9 mouse cellular contexts compared by ENCODE assay signal in the genomic region with DNA sequence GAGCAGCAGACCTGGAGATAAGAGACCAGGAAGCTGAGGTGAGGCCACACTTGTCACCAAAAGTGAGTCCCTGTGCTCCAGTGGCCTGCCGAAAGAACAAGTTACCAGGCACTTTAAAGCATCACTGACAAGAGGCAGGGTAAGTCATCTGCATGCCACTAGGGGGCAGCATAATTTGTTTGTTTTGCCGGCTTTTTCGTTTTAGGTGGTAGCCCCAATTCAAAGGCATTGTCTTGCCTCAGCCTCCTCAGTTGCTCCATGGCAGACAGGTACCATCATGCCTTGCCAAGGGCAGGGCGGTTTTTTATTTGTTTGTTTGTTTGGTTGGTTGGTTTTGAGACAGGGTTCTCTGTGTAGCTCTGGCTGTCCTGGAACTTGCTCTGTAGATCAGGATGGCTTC. TPM values are rescaled to one million over a fixed set of nuclear protein-coding genes. Genes with fewer than 3 reads are reported as not detected.
A peak's percentile ranks its signal among the peaks of the same experiment; 100 is the strongest.
DNase-seq lines count a peak whose midpoint lies in the region; TF ChIP-seq lines count a peak whose summit lies in the region.
"Had no signal": no experiment of that assay in that cellular context is flagged by ENCODE, and none has a peak within 500 bp of the region (broad histone marks: within the 10 kb centered on the region; RNA-seq: fewer than 3 reads in every experiment).

No protein-coding gene starts in this region.

- H3K4me3 ChIP-seq in testis, adult 2 months (ENCODE audit: control insufficient read depth, low read depth, low read length), result no peak overlapping the region

- peak; percentile 33; the same call in 1 of the 2 replicates for TF ChIP-seq CTCF in testis, adult 2 months (IDR thresholded peaks at IDR 0.05; ENCODE audit: control insufficient read depth, insufficient read depth, insufficient replicate concordance, low read depth, low read length)

- no peaks in the 10 kb centered on the region for H3K27me3 ChIP-seq in testis, adult 2 months (ENCODE audit: control insufficient read depth, insufficient read depth, low read length)

- no peaks in the 10 kb centered on the region for H3K36me3 ChIP-seq in testis, adult 2 months (ENCODE audit: control insufficient read depth, insufficient read depth, low read length)

- H3K4me1 ChIP-seq in testis, adult 2 months (ENCODE audit: control insufficient read depth, insufficient read depth, low read length), result no peaks in the 10 kb centered on the region

- H3K27ac ChIP-seq in testis, adult 2 months (ENCODE audit: control insufficient read depth, insufficient read depth, low read depth, low read length), result no peak overlapping the region

- TF ChIP-seq POLR2A in testis, adult 2 months (IDR thresholded peaks at IDR 0.05; ENCODE audit: control insufficient read depth, low read depth, low read length), result no peak

- DNase-seq in gastrocnemius, adult 18-20 months (ENCODE audit: low spot score), result peak; percentile 39
- no peak for DNase-seq in gastrocnemius, postnatal 25 days
- no peak for DNase-seq in testis, postnatal 14 days (ENCODE audit: low spot score)
- DNase-seq in cerebellum, adult 18-20 months, result peak; percentile 37 to 59
- peak; percentile 47 for DNase-seq in heart, postnatal 4 days
- peak; percentile 50 for DNase-seq in lung, postnatal 14 days
- DNase-seq in thymus, postnatal 36 days, result peak; percentile 31 to 42

RNA-seq across cellular contexts. Expression of a gene that starts 26.2 kb away (rescaled TPM):
- total RNA-seq in gastrocnemius, adult 18-20 months (2021), result not detected
- not detected for total RNA-seq in gastrocnemius, postnatal 25 days (2021)
- not detected in 2 replicates for polyA plus RNA-seq in testis, adult 2 months (2012; rRNA removed)
- total RNA-seq in heart, postnatal 4 days (2021), result not detected
- total RNA-seq: layer of hippocampus, postnatal 25 days had no signal

RNA-seq across cellular contexts. Expression of a gene that starts 34.2 kb away (rescaled TPM):
- total RNA-seq in gastrocnemius, adult 18-20 months (2021), result 10 to 100 TPM; 32.5 to 38.7 TPM
- 10 to 100 TPM; 25.6 to 27.1 TPM for total RNA-seq in gastrocnemius, postnatal 25 days (2021)
- 18.5 and 19.0 TPM in 2 replicates for polyA plus RNA-seq in testis, adult 2 months (2012; rRNA removed)
- 10 to 100 TPM; 31.8 to 31.9 TPM for total RNA-seq in heart, postnatal 4 days (2021)

RNA-seq across cellular contexts. Expression of a gene that starts 42.0 kb away (rescaled TPM):
- total RNA-seq in gastrocnemius, adult 18-20 months (2021), result under 1 TPM; 0.85 to 0.94 TPM
- total RNA-seq in gastrocnemius, postnatal 25 days (2021), result under 1 TPM; 0.59 to 0.87 TPM
- 13.1 and 13.2 TPM in 2 replicates for polyA plus RNA-seq in testis, adult 2 months (2012; rRNA removed)
- 10 to 100 TPM in 1 of 2 experiments, 1 to 10 TPM in 1; 8.1 to 10.2 TPM for total RNA-seq in heart, postnatal 4 days (2021)

Comparison
In these comparisons a context has a peak if more than half of its experiments do, and no peak if none do; other contexts are left out.
1. DNase-seq: peak in gastrocnemius, adult 18-20 months (single experiment), cerebellum, adult 18-20 months (2 of 2), heart, postnatal 4 days (single experiment), lung, postnatal 14 days (single experiment) and thymus, postnatal 36 days (2 of 2); none in gastrocnemius, postnatal 25 days (single experiment) and testis, postnatal 14 days (single experiment).
2. RNA of a gene that starts 42.0 kb away (total RNA-seq): 8.1 to 10.2 TPM in heart, postnatal 4 days; 0.85 to 0.94 TPM in gastrocnemius, adult 18-20 months and 0.59 to 0.87 TPM in gastrocnemius, postnatal 25 days; every median in the first group is over 4 times any median in the second.